Mouse (Mus musculus) heart, embryonic 11.5 days (tissue): ENCODE results near the gene Lsg1. TPM values are rescaled to one million over a fixed set of nuclear protein-coding genes. Genes with fewer than 3 reads are reported as not detected.

Experiments used
- ATAC-seq: fragments of 200-750 bp; cut with Nextera tagmentation; replicated peaks from 2 replicates; pipeline ENCODE4 v1.8.0; 2017; ENCODE audit warnings: moderate library complexity; ENCODE audit not compliant: insufficient number of reproducible peaks, low FRiP score, low TSS enrichment
- H3K27ac ChIP-seq: fragments of 300-500 bp; sonication (generic); 2 replicates; pipeline ENCODE4 v1.5.1; 2014; ENCODE audit warnings: mild to moderate bottlenecking, low read depth, low read length
- H3K27me3 ChIP-seq: fragments of 300-500 bp; sonication (generic); 2 replicates; pipeline ENCODE4 v1.6.1; 2014; ENCODE audit warnings: mild to moderate bottlenecking, low read length, mixed read lengths; ENCODE audit not compliant: control insufficient read depth, insufficient read depth
- H3K36me3 ChIP-seq: fragments of 300-500 bp; sonication (generic); 2 replicates; pipeline ENCODE4 v1.6.1; 2014; ENCODE audit warnings: mild to moderate bottlenecking, low read length, moderate library complexity, mixed read lengths; ENCODE audit not compliant: control insufficient read depth, insufficient read depth
- H3K4me1 ChIP-seq: fragments of 300-500 bp; sonication (generic); 2 replicates; pipeline ENCODE4 v1.6.1; 2014; ENCODE audit warnings: low read length; ENCODE audit not compliant: control insufficient read depth, insufficient read depth
- H3K4me2 ChIP-seq: fragments of 300-500 bp; sonication (generic); 2 replicates; pipeline ENCODE4 v1.6.1; 2014; ENCODE audit warnings: mild to moderate bottlenecking, moderate library complexity
- H3K4me3 ChIP-seq: fragments of 300-500 bp; sonication (generic); 2 replicates; pipeline ENCODE4 v1.5.1; 2014; ENCODE audit warnings: low read depth, low read length
- H3K9ac ChIP-seq: fragments of 300-500 bp; sonication (generic); 2 replicates; pipeline ENCODE4 v1.6.1; 2014; ENCODE audit warnings: mild to moderate bottlenecking, low read depth, low read length, moderate library complexity
- H3K9me3 ChIP-seq: fragments of 300-500 bp; sonication (generic); replicated peaks from 2 replicates; pipeline ENCODE4 v1.6.1; 2016; ENCODE audit warnings: low read length; ENCODE audit not compliant: control insufficient read depth
- WGBS: fragments of 180-500 bp; shearing (Covaris S2); extraction: QIAGEN DNeasy Blood & Tissue Kit; methylation state at CpG from one replicate; pipeline ENCODE4 v1.1.7; 2014; ENCODE audit not compliant: insufficient replicate concordance; 5-methylcytosine and 5-hydroxymethylcytosine counted together
- polyA plus RNA-seq: library from polyadenylated mRNA; unstranded; fragments of >200 nt; fragmentation: Nextera tagmentation; extraction: Ambion mirVana; gene quantifications from 2 replicates; pipeline ENCODE4 v1.2.1, GENCODE M21; 2014

The Lsg1 gene
- polyA plus RNA-seq, 1 experiment from 2014 or later, result 47.8 TPM

- H3K4me3 ChIP-seq, result no peak overlapping the region
- H3K36me3 ChIP-seq, result peaks cover 56% of the 10 kb centered on the region
- no peak overlapping the region for H3K27ac ChIP-seq
- H3K4me2 ChIP-seq, result no peak overlapping the region
- H3K27me3 ChIP-seq, result no peaks in the 10 kb centered on the region
- 91% methylated on average over 5 of the region's 5 CpGs for WGBS
- no peak overlapping the region for H3K9ac ChIP-seq
- no peak for ATAC-seq
- no peaks in the 10 kb centered on the region for H3K9me3 ChIP-seq
- H3K4me1 ChIP-seq, result no peaks in the 10 kb centered on the region
These were observed 16.0 kb downstream of the Lsg1 start for GRCm38 (mm10) chr16:30571378-30571777.

- Histone ChIP-seq H3K9ac (no peak overlapping the region), H3K4me2 (no peak overlapping the region), H3K4me3 (no peak overlapping the region), H3K9me3 (no peaks in the 10 kb centered on the region), H3K36me3 (peaks cover 57% of the 10 kb centered on the region), H3K4me1 (no peaks in the 10 kb centered on the region), H3K27me3 (no peaks in the 10 kb centered on the region), H3K27ac (no peak overlapping the region)
- WGBS, result 89% methylated on average over 4 of the region's 4 CpGs
- ATAC-seq, result no peak
These were observed 17.2 kb downstream of the Lsg1 start for GRCm38 (mm10) chr16:30570173-30570572.

GRCm38 (mm10) chr16:30565631-30566030, 21.8 kb downstream of the Lsg1 start:
- H3K27ac ChIP-seq, result no peak overlapping the region
- no peaks in the 10 kb centered on the region for H3K9me3 ChIP-seq
- no peak overlapping the region for H3K9ac ChIP-seq
- H3K4me1 ChIP-seq, result no peaks in the 10 kb centered on the region
- no peak overlapping the region for H3K4me2 ChIP-seq
- no peak overlapping the region for H3K4me3 ChIP-seq
- H3K36me3 ChIP-seq, result peaks cover 64% of the 10 kb centered on the region
- WGBS, result 84% methylated on average over 6 of the region's 6 CpGs
- ATAC-seq, result no peak
- H3K27me3 ChIP-seq, result no peaks in the 10 kb centered on the region

GRCm38 (mm10) chr16:30560601-30561000, 26.8 kb downstream of the Lsg1 start:
- 0 out of 2 replicates have a peak, but pooled peaks cover 2% of the 10 kb centered on the region for H3K9me3 ChIP-seq
- H3K36me3 ChIP-seq, result peaks cover 49% of the 10 kb centered on the region
- no peaks in the 10 kb centered on the region for H3K27me3 ChIP-seq
- no peak overlapping the region for H3K4me3 ChIP-seq
- H3K27ac ChIP-seq, result no peak overlapping the region
- H3K4me2 ChIP-seq, result no peak overlapping the region
- H3K4me1 ChIP-seq, result peaks cover 4% of the 10 kb centered on the region; the same call in 1 of the 2 replicates
- WGBS, result 87% methylated on average over 4 of the region's 4 CpGs
- no peak for ATAC-seq
- no peak overlapping the region for H3K9ac ChIP-seq

GRCm38 (mm10) chr16:30559312-30559992, 27.9 kb downstream of the Lsg1 start:
- H3K4me2 ChIP-seq, result no peak overlapping the region
- peak overlapping the region; percentile 68 for H3K27ac ChIP-seq
- WGBS, result 68% methylated on average over 5 of the region's 5 CpGs
- H3K36me3 ChIP-seq, result peaks cover 38% of the 10 kb centered on the region
- no peak for ATAC-seq
- H3K9me3 ChIP-seq, result 0 out of 2 replicates have a peak, but pooled peaks cover 4% of the 10 kb centered on the region
- H3K4me3 ChIP-seq, result no peak overlapping the region
- 0 out of 2 replicates have a peak overlapping the region, but pooled peaks have one; percentile 16 for H3K9ac ChIP-seq
- peaks cover 4% of the 10 kb centered on the region; the same call in 1 of the 2 replicates for H3K4me1 ChIP-seq
- no peaks in the 10 kb centered on the region for H3K27me3 ChIP-seq

GRCm38 (mm10) chr16:30554109-30554508, 33.3 kb downstream of the Lsg1 start:
- 0 out of 2 replicates have a peak, but pooled peaks cover 4% of the 10 kb centered on the region for H3K9me3 ChIP-seq
- H3K4me3 ChIP-seq, result no peak overlapping the region
- no peak overlapping the region for H3K27ac ChIP-seq
- H3K4me1 ChIP-seq, result peaks cover 17% of the 10 kb centered on the region
- H3K9ac ChIP-seq, result no peak overlapping the region
- H3K27me3 ChIP-seq, result no peaks in the 10 kb centered on the region
- peaks cover 5% of the 10 kb centered on the region; the same call in 1 of the 2 replicates for H3K36me3 ChIP-seq
- no peak overlapping the region for H3K4me2 ChIP-seq
- WGBS, result 89% methylated on average over 8 of the region's 8 CpGs
- ATAC-seq, result no peak

GRCm38 (mm10) chr16:30552621-30553338, 34.6 kb downstream of the Lsg1 start:
- H3K27me3 ChIP-seq, result no peaks in the 10 kb centered on the region
- 0 out of 2 replicates have a peak, but pooled peaks cover 4% of the 10 kb centered on the region for H3K9me3 ChIP-seq
- WGBS, result 29% methylated on average over 11 of the region's 11 CpGs
- H3K27ac ChIP-seq, result peak overlapping the region; percentile 72
- H3K36me3 ChIP-seq, result peaks cover under 1% of the 10 kb centered on the region; the same call in 1 of the 2 replicates
- H3K9ac ChIP-seq, result peak overlapping the region; percentile 50
- peak; percentile 52; the same call in 1 of the 2 replicates for ATAC-seq
- H3K4me2 ChIP-seq, result peak overlapping the region; percentile 6; the same call in 1 of the 2 replicates
- H3K4me3 ChIP-seq, result no peak overlapping the region
- H3K4me1 ChIP-seq, result peaks cover 17% of the 10 kb centered on the region

GRCm38 (mm10) chr16:30550748-30551192, 36.6 kb downstream of the Lsg1 start, which contains the start of gene Tmem44:
TSS of gene Tmem44 (minus strand) at chr16:30550842.
- 0 out of 2 replicates have a peak, but pooled peaks cover 2% of the 10 kb centered on the region for H3K9me3 ChIP-seq
- ATAC-seq, result peak; percentile 27; the same call in 1 of the 2 replicates
- H3K36me3 ChIP-seq, result peaks cover 8% of the 10 kb centered on the region
- no peaks in the 10 kb centered on the region for H3K27me3 ChIP-seq
- H3K9ac ChIP-seq, result peak within 1 kb of the TSS; percentile 95
- peak within 1 kb of the TSS; percentile 59 for H3K27ac ChIP-seq
- WGBS, result 5% methylated on average over 14 of the region's 14 CpGs
- H3K4me1 ChIP-seq, result peaks cover 17% of the 10 kb centered on the region
- peak within 1 kb of the TSS; percentile 82 for H3K4me2 ChIP-seq
- peak within 1 kb of the TSS; percentile 83 for H3K4me3 ChIP-seq
